Mouse (Mus musculus): ENCODE results near the gene Tmed9.
"Not testable (repeated sequence)": the region's sequence is repeated elsewhere in the genome, so short reads cannot be mapped to it uniquely, and the experiment has no call there.

Tmed9 gene

DNA sequence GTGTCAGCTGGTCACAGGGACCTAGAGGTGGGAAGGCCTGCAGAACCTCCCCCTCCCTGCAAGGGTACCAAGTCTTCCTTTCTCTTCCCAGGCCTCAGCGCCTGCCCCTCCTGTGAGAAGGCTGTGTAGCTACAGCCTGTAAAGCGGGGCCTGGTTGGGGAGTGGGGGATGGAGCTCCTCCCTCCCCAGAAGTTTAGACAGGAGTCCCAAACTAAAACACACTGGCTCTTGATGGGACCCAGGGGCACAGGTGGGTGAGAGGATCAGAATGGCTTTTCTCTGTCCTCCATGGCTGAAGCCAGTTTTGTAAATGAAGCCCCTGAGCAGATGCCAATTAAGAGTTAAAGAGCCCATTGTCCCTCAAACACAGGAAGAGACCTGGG is 34.1 kb downstream of the Tmed9 start:
- DNase-seq (ENCODE audit: low read depth, low spot score), result no peak

- no peak for DNase-seq (ENCODE audit: low read depth, low spot score)
Observed at GRCm38 (mm10) chr13:55611996-55612395, 38.5 kb downstream of the Tmed9 start.

- no peak for DNase-seq (ENCODE audit: low read depth, low spot score)
Observed at GRCm38 (mm10) chr13:55613471-55613870, 39.9 kb downstream of the Tmed9 start.

GRCm38 (mm10) chr13:55619328-55619727 is 45.8 kb downstream of the Tmed9 start:
- no peak for DNase-seq (ENCODE audit: low read depth, low spot score)

GRCm38 (mm10) chr13:55620275-55620674 is 46.7 kb downstream of the Tmed9 start:
- DNase-seq (ENCODE audit: low read depth, low spot score), result no peak

- DNase-seq (ENCODE audit: low read depth, low spot score), result not testable (repeated sequence)
Observed at GRCm38 (mm10) chr13:55622156-55622648, 48.7 kb downstream of the Tmed9 start.

DNA sequence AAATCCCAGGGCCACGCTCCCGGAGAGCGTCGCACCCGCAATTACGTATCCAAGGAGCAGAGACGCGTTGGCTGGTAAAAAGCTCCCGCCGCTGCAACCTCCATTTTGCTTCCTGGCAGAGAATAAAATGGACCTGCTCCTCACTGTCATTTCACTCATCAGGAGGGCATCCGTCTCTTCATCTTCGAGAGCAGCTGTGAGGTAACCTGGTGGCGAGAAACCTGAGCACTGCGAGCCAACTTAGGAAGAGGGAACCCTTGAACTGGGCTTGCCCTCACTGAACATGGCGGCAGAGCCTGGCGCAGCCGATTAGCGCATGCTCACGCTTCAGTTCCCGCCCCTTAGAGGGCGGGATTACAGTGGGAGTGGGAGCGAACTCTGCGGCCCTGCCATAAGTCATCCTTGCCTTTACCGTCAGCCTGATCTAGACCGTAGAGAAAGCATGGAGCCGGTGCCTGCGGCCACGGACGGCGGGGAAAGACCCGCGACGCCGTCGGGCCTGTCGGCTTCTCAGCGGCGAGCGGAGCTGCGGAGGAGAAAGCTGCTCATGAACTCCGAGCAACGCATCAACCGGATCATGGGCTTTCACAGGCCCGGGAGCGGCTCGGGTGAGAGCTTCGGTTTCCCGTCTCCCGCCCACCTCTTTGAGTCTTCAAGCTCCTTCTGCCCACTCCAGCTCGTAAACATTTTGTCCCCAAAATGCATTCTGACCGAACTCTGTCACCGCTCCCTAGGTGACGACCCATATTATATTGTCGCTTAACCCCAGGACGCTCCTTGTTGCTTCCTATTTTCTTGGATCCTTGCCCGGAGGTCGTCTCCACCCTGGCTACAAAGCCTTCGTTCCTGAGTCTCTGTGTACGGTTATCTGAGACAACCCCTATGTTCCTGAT is 49.4 kb downstream of the Tmed9 start, which contains the start of gene Caml:
Gene Caml, plus strand, starts transcription at position 357 of the 893 bp plus-strand sequence.
- peak; percentile 96 for DNase-seq (ENCODE audit: low read depth, low spot score)

GRCm38 (mm10) chr13:55634639-55635127 is 61.2 kb downstream of the Tmed9 start, which contains the start of gene Ddx46:
Ddx46 (plus strand) TSS chr13:55635027.
- DNase-seq (ENCODE audit: low read depth, low spot score), result peak; percentile 96

- no peak for DNase-seq (ENCODE audit: low read depth, low spot score)
Observed at GRCm38 (mm10) chr13:55635146-55635571, 61.6 kb downstream of the Tmed9 start.

DNA sequence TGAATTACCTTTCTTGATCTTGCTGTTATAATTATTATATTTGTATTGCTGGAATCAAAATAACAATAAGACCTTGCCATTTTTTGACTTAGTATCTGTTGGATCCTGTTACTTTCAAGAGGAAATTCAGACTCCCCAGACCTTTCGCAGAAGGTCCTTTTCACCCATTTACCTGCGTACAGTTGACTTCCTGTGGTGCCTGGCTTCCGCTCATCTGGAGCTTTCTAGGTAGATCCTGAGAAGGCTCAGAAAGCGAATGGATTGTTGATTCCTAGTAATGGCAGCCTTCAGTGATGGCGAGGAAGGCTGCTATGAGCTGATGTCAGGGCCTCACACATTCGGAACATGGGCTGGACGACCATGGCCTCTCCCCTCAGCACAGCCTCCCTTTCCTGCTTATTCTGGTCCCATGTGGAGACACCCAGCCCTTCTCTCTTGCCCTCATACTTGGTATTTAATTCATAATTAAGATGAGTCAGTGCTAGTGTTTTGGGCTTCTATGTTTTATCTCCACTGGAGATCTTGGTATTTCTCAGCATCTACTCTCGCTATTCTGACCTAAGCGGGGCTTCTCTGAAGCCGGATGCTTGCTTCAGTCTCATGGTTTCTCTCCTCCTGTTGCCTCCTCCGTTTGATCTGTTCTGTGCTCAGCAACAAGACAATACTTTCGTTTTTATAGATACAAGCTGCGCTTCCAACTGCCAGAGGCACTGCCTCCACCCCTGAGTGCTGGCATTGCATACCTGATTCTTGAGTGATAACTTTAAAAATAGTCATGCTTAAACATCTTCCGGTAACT is 62.9 kb downstream of the Tmed9 start:
- DNase-seq (ENCODE audit: low read depth, low spot score), result no peak

GRCm38 (mm10) chr13:55640480-55640879 is 66.9 kb downstream of the Tmed9 start:
- peak; percentile 74 for DNase-seq (ENCODE audit: low read depth, low spot score)

GRCm38 (mm10) chr13:55644525-55644924 is 71.0 kb downstream of the Tmed9 start:
- peak; percentile 27 for DNase-seq (ENCODE audit: low read depth, low spot score)
